Mouse (Mus musculus) embryonic fibroblast, embryonic 13.5 days (primary cell): Measurements from ENCODE around the gene Ssx2ip.

Source experiments
- CTCF ChIP-seq: IDR thresholded peaks from 2 replicates; pipeline ENCODE4 v1.5.1; 2011; ENCODE audit warnings: mild to moderate bottlenecking, control low read depth, low read length, moderate library complexity, borderline replicate concordance; ENCODE audit not compliant: insufficient read depth
- POLR2A ChIP-seq: IDR thresholded peaks from 2 replicates; pipeline ENCODE4 v1.6.1; 2011; ENCODE audit warnings: low read depth, mild to moderate bottlenecking, control low read depth, low read length, moderate library complexity

GRCm38 (mm10) chr3:146406007-146406341 lies 1.5 kb downstream of the Ssx2ip start:
- TF ChIP-seq POLR2A (no peak), CTCF (no peak)
